Mouse (Mus musculus): ENCODE results near the gene Aff3. TPM values are rescaled to one million over a fixed set of nuclear protein-coding genes. Genes with fewer than 3 reads are reported as not detected.

The Aff3 gene
- polyA plus RNA-seq, 1 experiment from 2014 or later, result 29.5 TPM

- no peak for DNase-seq (ENCODE audit: low spot score)
- Histone ChIP-seq H3K4me3 (replicated peaks; ENCODE audit: low read length) (no peak overlapping the region), H3K4me2 (replicated peaks) (no peak overlapping the region), H3K4me1 (replicated peaks; ENCODE audit: control insufficient read depth, insufficient read depth, low read length) (peaks cover 37% of the 10 kb centered on the region), H3K36me3 (replicated peaks; ENCODE audit: control insufficient read depth, insufficient read depth) (no peaks in the 10 kb centered on the region), H3K9me3 (ENCODE audit: control insufficient read depth, low read length) (no peaks in the 10 kb centered on the region), H3K27ac (no peak overlapping the region; the same call in 1 of the 2 replicates), H3K27me3 (ENCODE audit: control insufficient read depth, insufficient read depth, low read length) (no peaks in the 10 kb centered on the region), H3K9ac (no peak overlapping the region)
- WGBS, result 44% methylated on average over 4 of the region's 4 CpGs
- no peak for ATAC-seq (ENCODE audit: low FRiP score)
Observed at GRCm38 (mm10) chr1:38514634-38515011, 150.1 kb downstream of the Aff3 start.

- peaks cover 37% of the 10 kb centered on the region for H3K4me1 ChIP-seq (replicated peaks; ENCODE audit: control insufficient read depth, insufficient read depth, low read length)
- 0 out of 2 replicates have a peak overlapping the region, but pooled peaks have one; percentile 11 for H3K27ac ChIP-seq
- no peaks in the 10 kb centered on the region for H3K27me3 ChIP-seq (ENCODE audit: control insufficient read depth, insufficient read depth, low read length)
- DNase-seq (ENCODE audit: low spot score) (no peak), ATAC-seq (ENCODE audit: low FRiP score) (no peak)
- 42% methylated on average over 12 of the region's 12 CpGs for WGBS
- H3K9me3 ChIP-seq (ENCODE audit: control insufficient read depth, low read length), result no peaks in the 10 kb centered on the region
- H3K9ac ChIP-seq, result no peak overlapping the region
- H3K4me2 ChIP-seq (replicated peaks), result no peak overlapping the region
- H3K36me3 ChIP-seq (replicated peaks; ENCODE audit: control insufficient read depth, insufficient read depth), result no peaks in the 10 kb centered on the region
- H3K4me3 ChIP-seq (replicated peaks; ENCODE audit: low read length), result no peak overlapping the region
Observed at GRCm38 (mm10) chr1:38513970-38514633, 150.7 kb downstream of the Aff3 start.

- Histone ChIP-seq H3K36me3 (replicated peaks; ENCODE audit: control insufficient read depth, insufficient read depth) (no peaks in the 10 kb centered on the region), H3K27me3 (ENCODE audit: control insufficient read depth, insufficient read depth, low read length) (no peaks in the 10 kb centered on the region), H3K27ac (peak overlapping the region; percentile 80), H3K9ac (0 out of 2 replicates have a peak overlapping the region, but pooled peaks have one; percentile 9), H3K4me3 (replicated peaks; ENCODE audit: low read length) (no peak overlapping the region), H3K9me3 (ENCODE audit: control insufficient read depth, low read length) (no peaks in the 10 kb centered on the region), H3K4me1 (replicated peaks; ENCODE audit: control insufficient read depth, insufficient read depth, low read length) (peaks cover 37% of the 10 kb centered on the region), H3K4me2 (replicated peaks) (no peak overlapping the region; the same call in 1 of the 2 replicates)
- 37% methylated on average over 15 of the region's 15 CpGs for WGBS
- DNase-seq (ENCODE audit: low spot score) (peak; percentile 49), ATAC-seq (ENCODE audit: low FRiP score) (peak; percentile 67)
Observed at GRCm38 (mm10) chr1:38512258-38513081, 152.3 kb downstream of the Aff3 start.

DNA sequence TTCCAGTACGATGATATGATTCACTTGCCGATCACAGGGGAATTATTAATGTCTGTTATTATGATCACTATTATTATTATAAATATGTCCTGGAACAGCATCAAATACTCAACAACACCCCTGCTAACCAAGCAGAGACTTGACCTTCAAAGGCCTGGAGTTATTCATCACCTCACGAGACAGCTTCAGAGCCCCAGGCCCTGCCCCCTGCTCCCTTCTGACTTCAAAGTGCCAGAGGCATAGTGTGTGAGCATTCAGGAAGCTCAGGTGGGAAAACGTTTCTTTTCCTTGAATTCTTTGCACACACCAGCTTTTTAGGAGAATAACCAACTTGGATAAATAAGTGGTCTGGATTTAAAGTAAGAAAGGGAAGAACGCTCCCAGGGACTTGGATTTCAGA lies 153.7 kb downstream of the Aff3 start:
- H3K4me2 ChIP-seq (replicated peaks), result no peak overlapping the region
- peak overlapping the region; percentile 80 for H3K27ac ChIP-seq
- H3K9ac ChIP-seq, result peak overlapping the region; percentile 17; the same call in 1 of the 2 replicates
- H3K27me3 ChIP-seq (ENCODE audit: control insufficient read depth, insufficient read depth, low read length), result no peaks in the 10 kb centered on the region
- DNase-seq (ENCODE audit: low spot score), result no peak
- peaks cover 37% of the 10 kb centered on the region for H3K4me1 ChIP-seq (replicated peaks; ENCODE audit: control insufficient read depth, insufficient read depth, low read length)
- no peak for ATAC-seq (ENCODE audit: low FRiP score)
- no peaks in the 10 kb centered on the region for H3K9me3 ChIP-seq (ENCODE audit: control insufficient read depth, low read length)
- no peaks in the 10 kb centered on the region for H3K36me3 ChIP-seq (replicated peaks; ENCODE audit: control insufficient read depth, insufficient read depth)
- H3K4me3 ChIP-seq (replicated peaks; ENCODE audit: low read length), result no peak overlapping the region
- 49% methylated on average over 5 of the region's 5 CpGs for WGBS

DNA sequence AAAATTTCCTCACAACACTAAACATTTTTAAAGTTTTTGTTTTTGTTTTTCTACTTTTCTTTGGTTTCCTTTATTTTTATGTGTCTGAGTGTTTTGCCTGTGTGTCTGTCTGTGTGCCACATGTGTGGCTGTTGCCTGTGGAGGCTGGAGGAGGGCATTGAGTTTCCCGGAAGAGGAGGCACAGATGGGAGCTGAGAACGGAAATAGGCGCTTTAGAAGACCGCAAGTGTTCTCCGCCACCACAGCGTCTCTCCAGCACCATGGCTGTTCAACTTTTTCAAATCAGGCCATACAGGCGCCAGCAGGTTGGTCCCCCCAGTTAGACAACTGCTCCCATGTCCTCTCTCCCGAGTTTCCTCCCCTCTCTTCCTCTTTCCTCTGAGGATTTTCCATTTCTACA lies 155.5 kb downstream of the Aff3 start:
- H3K4me2 ChIP-seq (replicated peaks), result no peak overlapping the region
- no peak overlapping the region for H3K9ac ChIP-seq
- H3K4me3 ChIP-seq (replicated peaks; ENCODE audit: low read length), result no peak overlapping the region
- DNase-seq (ENCODE audit: low spot score) (no peak), ATAC-seq (ENCODE audit: low FRiP score) (no peak)
- H3K36me3 ChIP-seq (replicated peaks; ENCODE audit: control insufficient read depth, insufficient read depth), result no peaks in the 10 kb centered on the region
- H3K27ac ChIP-seq, result no peak overlapping the region
- no peaks in the 10 kb centered on the region for H3K9me3 ChIP-seq (ENCODE audit: control insufficient read depth, low read length)
- peaks cover 27% of the 10 kb centered on the region for H3K4me1 ChIP-seq (replicated peaks; ENCODE audit: control insufficient read depth, insufficient read depth, low read length)
- WGBS, result 87% methylated on average over 8 of the region's 8 CpGs
- H3K27me3 ChIP-seq (ENCODE audit: control insufficient read depth, insufficient read depth, low read length), result no peaks in the 10 kb centered on the region

DNA sequence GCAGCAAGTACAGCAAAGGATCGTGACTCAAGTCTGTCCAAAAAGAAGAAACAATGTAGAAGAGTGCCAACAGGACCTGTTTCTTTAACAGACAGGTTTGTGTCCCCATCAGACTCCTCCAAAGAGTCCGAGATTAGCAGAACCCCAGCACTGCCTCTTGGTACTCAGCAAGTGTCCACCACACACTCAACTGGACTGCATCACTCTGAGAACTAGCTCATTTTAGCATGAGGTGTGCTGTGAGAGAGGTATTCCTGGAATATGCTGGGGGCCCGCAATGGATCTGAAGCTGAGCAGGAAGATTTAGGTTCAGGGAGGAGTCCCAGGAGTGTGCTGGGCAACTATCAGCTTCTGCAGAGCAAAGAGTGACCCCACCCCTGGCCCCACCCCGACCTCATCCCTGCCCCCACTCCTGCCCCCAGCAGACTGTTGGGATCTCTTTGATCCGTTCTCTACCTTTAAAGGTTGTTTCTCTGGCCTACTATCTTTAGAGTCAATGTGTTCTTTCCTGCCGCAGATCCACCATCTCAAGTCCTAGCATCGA lies 157.0 kb downstream of the Aff3 start:
- Histone ChIP-seq H3K27me3 (ENCODE audit: control insufficient read depth, insufficient read depth, low read length) (no peaks in the 10 kb centered on the region), H3K4me3 (replicated peaks; ENCODE audit: low read length) (no peak overlapping the region), H3K27ac (no peak overlapping the region), H3K9me3 (ENCODE audit: control insufficient read depth, low read length) (no peaks in the 10 kb centered on the region), H3K9ac (no peak overlapping the region), H3K4me1 (replicated peaks; ENCODE audit: control insufficient read depth, insufficient read depth, low read length) (peaks cover 32% of the 10 kb centered on the region), H3K36me3 (replicated peaks; ENCODE audit: control insufficient read depth, insufficient read depth) (no peaks in the 10 kb centered on the region), H3K4me2 (replicated peaks) (no peak overlapping the region)
- DNase-seq (ENCODE audit: low spot score) (no peak), ATAC-seq (ENCODE audit: low FRiP score) (no peak)
- WGBS, result 83% methylated on average over 7 of the region's 7 CpGs

GRCm38 (mm10) chr1:38506396-38506795 lies 158.4 kb downstream of the Aff3 start:
- H3K27me3 ChIP-seq (ENCODE audit: control insufficient read depth, insufficient read depth, low read length), result no peaks in the 10 kb centered on the region
- no peak overlapping the region for H3K4me2 ChIP-seq (replicated peaks)
- no peak overlapping the region for H3K9ac ChIP-seq
- peaks cover 25% of the 10 kb centered on the region for H3K4me1 ChIP-seq (replicated peaks; ENCODE audit: control insufficient read depth, insufficient read depth, low read length)
- no peak overlapping the region for H3K4me3 ChIP-seq (replicated peaks; ENCODE audit: low read length)
- H3K36me3 ChIP-seq (replicated peaks; ENCODE audit: control insufficient read depth, insufficient read depth), result no peaks in the 10 kb centered on the region
- no peaks in the 10 kb centered on the region for H3K9me3 ChIP-seq (ENCODE audit: control insufficient read depth, low read length)
- no peak overlapping the region for H3K27ac ChIP-seq
- ATAC-seq (ENCODE audit: low FRiP score) (no peak), DNase-seq (ENCODE audit: low spot score) (no peak)
- WGBS, result 82% methylated on average over 3 of the region's 3 CpGs

DNA sequence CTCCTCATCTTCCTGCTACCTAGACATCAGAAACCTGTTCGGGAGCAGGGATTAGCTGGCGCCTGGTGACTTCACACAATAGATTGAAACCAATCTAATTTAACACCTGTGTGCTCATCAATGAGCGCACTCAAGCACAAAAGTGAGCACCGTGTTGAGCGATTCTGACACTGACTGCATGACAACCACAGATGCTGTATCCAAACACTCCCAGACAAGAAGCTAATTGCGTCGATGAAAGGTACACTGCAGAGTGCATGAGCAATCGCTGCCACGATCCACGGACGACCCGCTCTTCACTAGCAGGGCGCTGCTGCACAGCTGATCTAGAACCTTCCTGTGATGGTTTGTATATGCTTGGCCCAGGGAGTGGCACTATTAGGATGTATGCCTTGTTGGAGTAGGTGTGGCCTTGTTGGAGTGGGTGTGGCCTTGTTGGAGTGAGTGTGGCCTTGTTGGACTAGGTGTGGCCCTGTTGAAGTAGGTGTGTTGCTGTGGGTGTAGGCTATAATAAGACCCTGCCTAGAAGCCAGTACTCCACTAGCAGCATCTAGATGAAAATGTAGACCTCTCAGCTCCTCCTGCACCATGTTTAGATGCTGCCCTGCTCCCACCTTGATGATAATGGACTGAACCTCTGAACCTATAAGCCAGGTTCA lies 161.2 kb downstream of the Aff3 start:
- 55% methylated on average over 13 of the region's 13 CpGs for WGBS
- peak; percentile 52 for DNase-seq (ENCODE audit: low spot score)
- Histone ChIP-seq H3K27me3 (ENCODE audit: control insufficient read depth, insufficient read depth, low read length) (no peaks in the 10 kb centered on the region), H3K27ac (no peak overlapping the region; the same call in 1 of the 2 replicates), H3K4me2 (replicated peaks) (no peak overlapping the region), H3K36me3 (replicated peaks; ENCODE audit: control insufficient read depth, insufficient read depth) (no peaks in the 10 kb centered on the region), H3K9me3 (ENCODE audit: control insufficient read depth, low read length) (no peaks in the 10 kb centered on the region), H3K4me3 (replicated peaks; ENCODE audit: low read length) (no peak overlapping the region), H3K9ac (no peak overlapping the region), H3K4me1 (replicated peaks; ENCODE audit: control insufficient read depth, insufficient read depth, low read length) (peaks cover 18% of the 10 kb centered on the region)
- peak; percentile 48; the same call in 1 of the 2 replicates for ATAC-seq (ENCODE audit: low FRiP score)

DNA sequence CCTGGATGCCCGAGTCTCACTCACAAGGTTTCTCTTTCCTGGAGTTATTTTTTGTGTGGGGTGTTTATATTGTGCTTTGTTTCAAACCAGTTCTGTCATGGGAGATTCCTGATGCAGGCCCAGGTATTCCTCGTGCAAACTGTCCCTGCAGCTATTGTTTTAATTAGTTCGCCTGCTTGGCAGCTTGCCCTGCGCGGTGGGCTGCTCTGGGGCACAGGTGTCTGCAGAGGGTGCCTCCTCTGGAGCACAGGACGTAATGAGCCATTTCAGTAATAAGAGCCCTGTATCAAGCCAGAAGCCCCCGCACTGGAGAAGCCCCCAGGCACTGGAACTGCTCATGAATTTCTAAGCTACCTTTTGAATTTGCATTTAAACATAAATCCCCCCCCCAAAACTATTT lies 162.0 kb downstream of the Aff3 start:
- WGBS, result 36% methylated on average over 7 of the region's 7 CpGs
- H3K27ac ChIP-seq, result peak overlapping the region; percentile 56
- H3K9ac ChIP-seq, result no peak overlapping the region
- ATAC-seq (ENCODE audit: low FRiP score), result peak; percentile 44
- no peak overlapping the region for H3K4me3 ChIP-seq (replicated peaks; ENCODE audit: low read length)
- no peak overlapping the region for H3K4me2 ChIP-seq (replicated peaks)
- peak; percentile 33 for DNase-seq (ENCODE audit: low spot score)
- H3K9me3 ChIP-seq (ENCODE audit: control insufficient read depth, low read length), result no peaks in the 10 kb centered on the region
- H3K36me3 ChIP-seq (replicated peaks; ENCODE audit: control insufficient read depth, insufficient read depth), result no peaks in the 10 kb centered on the region
- H3K4me1 ChIP-seq (replicated peaks; ENCODE audit: control insufficient read depth, insufficient read depth, low read length), result peaks cover 22% of the 10 kb centered on the region
- H3K27me3 ChIP-seq (ENCODE audit: control insufficient read depth, insufficient read depth, low read length), result no peaks in the 10 kb centered on the region

Data from hindbrain, embryonic 14.5 days (tissue).